Mouse (Mus musculus): Measurements from ENCODE around the gene Gm21953.
"Not testable (repeated sequence)": the region's sequence is repeated elsewhere in the genome, so short reads cannot be mapped to it uniquely, and the experiment has no call there.

Gm21953 gene
- long read RNA-seq, experiment 1 = 0 reads
- long read RNA-seq, experiment 2, partial matches to known transcripts = 0 of 1 reads
- long read RNA-seq, experiment 2, other reads (novel, unspliced or antisense) = 1 of 1 reads

DNA sequence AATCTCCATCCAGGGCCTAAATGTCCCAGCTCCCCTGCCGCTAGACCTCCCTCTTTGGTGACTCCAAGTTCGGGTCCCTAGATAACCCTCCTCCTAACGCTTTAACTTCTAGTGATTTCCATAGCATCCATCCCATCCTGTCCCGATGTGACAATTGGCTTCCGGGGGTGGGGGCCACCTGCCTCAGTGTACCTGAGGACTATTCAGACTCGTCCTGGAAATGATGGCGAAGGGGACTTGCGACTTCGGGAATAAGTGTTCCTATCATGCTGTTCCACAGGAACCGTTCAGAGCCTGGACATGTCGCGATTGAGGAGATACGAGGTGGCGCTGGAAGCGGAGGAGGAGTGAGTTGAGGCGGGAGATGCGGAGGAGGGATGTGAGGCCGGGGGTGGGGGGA is at the start of gene Gm21953:
Gm21953 (plus strand) TSS at position 301 of the 400 bp plus-strand sequence.
- intact Hi-C loops (cut with DNase I) = not testable (repeated sequence)

GRCm38 (mm10) chr4:42255467-42255866 is 38.6 kb upstream of the Gm21953 start, which contains the start of gene Ccl21b:
TSS of gene Ccl21b (plus strand) at chr4:42255767.
- intact Hi-C loops (cut with DNase I) = not testable (repeated sequence)

GRCm38 (mm10) chr4:42318034-42318433 is 24.0 kb downstream of the Gm21953 start, which contains the start of gene Fam205a3:
TSS of gene Fam205a3 (plus strand) at chr4:42318334.
- intact Hi-C loops (cut with DNase I) = not testable (repeated sequence)

All from adrenal gland (tissue).